Mouse (Mus musculus): Measurements from ENCODE around the gene Trim30c. TPM values are rescaled to one million over a fixed set of nuclear protein-coding genes. Genes with fewer than 3 reads are reported as not detected.

The Trim30c gene
- polyA plus RNA-seq (2012; ENCODE audit: insufficient read depth, insufficient read length, low replicate concordance, missing spikeins) = not detected in 2 replicates

DNA sequence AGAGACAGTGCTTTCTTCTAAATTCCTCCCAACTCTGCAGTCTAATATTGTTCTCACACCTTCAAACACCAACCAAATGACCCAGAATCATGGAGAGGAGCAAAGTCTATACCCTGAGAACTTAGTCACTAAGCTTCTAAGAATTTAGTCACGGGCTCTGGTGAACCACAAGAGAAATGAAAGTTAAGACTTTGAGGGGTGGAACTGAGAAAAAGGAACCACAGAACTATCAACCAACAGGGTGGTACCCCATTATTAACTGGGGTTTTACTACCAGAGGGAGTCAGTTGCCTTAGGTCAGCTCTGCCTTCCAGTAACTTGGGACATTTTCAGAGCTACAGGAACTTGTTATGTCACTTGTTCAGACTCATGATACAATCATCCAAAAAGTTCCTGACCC, at the start of gene Trim30c:
Trim30c (minus strand) TSS at position 140 of the 400 bp plus-strand sequence.
- H3K4me3 ChIP-seq (ENCODE audit: insufficient read depth, low read depth, low read length) = no peak within 1 kb of the TSS
- no peaks in the 10 kb centered on the region for H3K4me1 ChIP-seq (ENCODE audit: control insufficient read depth, insufficient read depth, low read length)
- H3K27ac ChIP-seq (ENCODE audit: insufficient read depth, low read depth, low read length) = no peak within 1 kb of the TSS
- WGBS = 88% methylated on average over 1 of the region's 1 CpGs
- TF ChIP-seq POLR2A (IDR thresholded peaks at IDR 0.05; ENCODE audit: insufficient read depth, low read depth, low read length) (no peak), CTCF (IDR thresholded peaks at IDR 0.05; ENCODE audit: insufficient read depth, low read depth, low read length) (no peak)

DNA sequence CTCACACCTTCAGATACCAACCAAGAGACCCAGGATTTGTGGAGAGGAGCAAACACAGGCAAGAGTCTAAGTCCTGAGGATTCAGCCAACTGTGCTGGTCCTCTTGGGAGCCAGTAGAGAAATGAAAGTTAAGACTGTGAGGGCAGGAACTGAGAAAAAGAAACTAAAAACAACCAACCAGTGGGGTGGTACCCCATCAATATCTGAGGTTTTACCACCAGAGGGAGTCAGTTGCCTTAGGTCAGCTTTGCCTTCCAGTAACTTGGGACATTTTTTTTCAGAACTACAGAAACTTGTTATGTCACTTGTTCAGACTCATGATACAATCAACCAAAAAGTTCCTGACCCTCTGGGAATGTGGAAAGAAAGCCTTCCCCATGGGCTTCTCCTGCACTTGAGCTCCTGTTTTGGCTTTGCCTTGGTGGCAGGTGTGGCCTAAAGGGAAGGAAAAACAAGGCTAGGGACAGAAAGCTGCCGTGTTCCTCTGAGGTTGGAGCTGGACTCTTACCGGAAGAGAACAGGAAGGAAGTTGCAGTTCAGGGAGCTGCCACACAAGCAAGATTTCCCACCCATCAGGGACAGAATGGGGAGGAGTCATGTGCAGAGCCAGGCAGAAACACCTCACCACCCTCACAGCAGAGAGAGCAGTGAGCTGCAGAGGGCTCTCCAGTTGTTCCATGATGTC, 45.5 kb upstream of the Trim30c start:
- H3K27ac ChIP-seq (ENCODE audit: insufficient read depth, low read depth, low read length) = no peak overlapping the region
- 49% methylated on average over 2 of the region's 2 CpGs for WGBS
- no peak overlapping the region for H3K4me3 ChIP-seq (ENCODE audit: insufficient read depth, low read depth, low read length)
- no peaks in the 10 kb centered on the region for H3K4me1 ChIP-seq (ENCODE audit: control insufficient read depth, insufficient read depth, low read length)
- TF ChIP-seq CTCF (IDR thresholded peaks at IDR 0.05; ENCODE audit: insufficient read depth, low read depth, low read length) (no peak), POLR2A (IDR thresholded peaks at IDR 0.05; ENCODE audit: insufficient read depth, low read depth, low read length) (no peak)

DNA sequence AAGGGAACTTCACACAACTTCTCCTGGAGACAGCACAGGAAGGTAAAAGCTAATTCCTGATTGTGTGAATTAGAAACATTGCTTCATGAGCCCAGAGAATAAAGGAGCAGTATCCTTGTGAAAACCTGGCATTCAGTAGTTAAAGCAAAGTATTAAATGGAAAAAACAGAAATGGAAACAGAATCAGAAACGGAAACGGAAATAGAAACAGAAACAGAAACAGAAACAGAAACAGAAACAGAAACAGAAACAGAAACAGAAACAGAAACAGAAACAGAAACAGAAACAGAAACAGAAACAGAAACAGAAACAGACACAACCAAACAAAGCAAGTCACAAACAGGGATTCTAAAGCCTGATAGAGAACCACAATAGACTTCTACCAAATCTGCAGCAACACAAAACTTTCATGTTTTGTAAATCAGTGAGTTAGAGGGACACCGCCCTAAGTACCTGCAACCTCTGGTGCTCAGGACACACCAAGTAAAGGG, 3.9 kb upstream of the Trim30c start:
- WGBS = 97% methylated on average over 3 of the region's 3 CpGs
- no peak overlapping the region for H3K4me3 ChIP-seq (ENCODE audit: insufficient read depth, low read depth, low read length)
- no peak overlapping the region for H3K27ac ChIP-seq (ENCODE audit: insufficient read depth, low read depth, low read length)
- no peak for TF ChIP-seq CTCF (IDR thresholded peaks at IDR 0.05; ENCODE audit: insufficient read depth, low read depth, low read length)
- TF ChIP-seq POLR2A (IDR thresholded peaks at IDR 0.05; ENCODE audit: insufficient read depth, low read depth, low read length) = no peak
- H3K4me1 ChIP-seq (ENCODE audit: control insufficient read depth, insufficient read depth, low read length) = no peaks in the 10 kb centered on the region

DNA sequence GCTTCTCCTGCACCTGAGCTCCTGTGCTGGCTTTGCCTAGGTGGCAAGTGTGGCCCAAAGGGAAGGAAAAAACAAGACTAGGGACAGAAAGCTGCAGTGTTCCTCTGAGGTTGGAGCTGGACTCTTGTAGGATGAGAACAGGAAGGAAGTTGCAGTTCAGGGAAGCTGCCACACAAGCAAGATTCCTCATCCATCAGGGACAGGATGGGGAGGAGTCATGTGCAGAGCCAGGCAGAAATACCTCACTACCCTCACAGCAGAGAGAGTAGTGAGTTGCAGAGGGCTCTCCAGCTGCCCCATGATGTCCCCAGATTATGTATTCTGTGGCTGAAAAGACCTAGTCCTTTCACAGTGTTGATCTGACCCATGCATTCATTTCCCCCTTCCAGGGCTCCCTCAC, 503 bp upstream of the Trim30c start:
- H3K27ac ChIP-seq (ENCODE audit: insufficient read depth, low read depth, low read length) = no peak overlapping the region

DNA sequence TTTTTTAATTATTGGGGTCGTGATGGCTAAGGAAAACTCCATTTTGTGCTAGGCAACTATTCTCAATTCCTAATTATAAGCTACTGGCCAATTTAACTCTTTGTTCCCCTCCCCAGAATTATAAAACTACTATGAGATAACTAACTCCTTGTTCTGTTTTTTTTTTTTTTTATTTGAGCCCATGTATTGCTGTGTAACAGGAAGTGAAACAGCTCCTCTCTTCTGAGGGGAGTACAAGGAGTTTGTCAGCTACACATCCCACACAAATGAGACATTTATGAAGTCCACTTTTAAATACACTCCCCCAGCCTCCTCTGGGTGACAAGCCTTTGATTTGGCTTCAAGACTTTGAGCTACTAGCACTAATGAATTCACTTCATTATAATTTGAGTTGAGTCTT, 2.1 kb downstream of the Trim30c start:
- WGBS = 15% methylated on average over 1 of the region's 1 CpGs

More for the DNA sequence above, 503 bp upstream of the Trim30c start:
- no peak for TF ChIP-seq CTCF (IDR thresholded peaks at IDR 0.05; ENCODE audit: insufficient read depth, low read depth, low read length)
- TF ChIP-seq POLR2A (IDR thresholded peaks at IDR 0.05; ENCODE audit: insufficient read depth, low read depth, low read length) = no peak
- Histone ChIP-seq H3K4me1 (ENCODE audit: control insufficient read depth, insufficient read depth, low read length) (no peaks in the 10 kb centered on the region), H3K4me3 (ENCODE audit: insufficient read depth, low read depth, low read length) (no peak overlapping the region)

DNA sequence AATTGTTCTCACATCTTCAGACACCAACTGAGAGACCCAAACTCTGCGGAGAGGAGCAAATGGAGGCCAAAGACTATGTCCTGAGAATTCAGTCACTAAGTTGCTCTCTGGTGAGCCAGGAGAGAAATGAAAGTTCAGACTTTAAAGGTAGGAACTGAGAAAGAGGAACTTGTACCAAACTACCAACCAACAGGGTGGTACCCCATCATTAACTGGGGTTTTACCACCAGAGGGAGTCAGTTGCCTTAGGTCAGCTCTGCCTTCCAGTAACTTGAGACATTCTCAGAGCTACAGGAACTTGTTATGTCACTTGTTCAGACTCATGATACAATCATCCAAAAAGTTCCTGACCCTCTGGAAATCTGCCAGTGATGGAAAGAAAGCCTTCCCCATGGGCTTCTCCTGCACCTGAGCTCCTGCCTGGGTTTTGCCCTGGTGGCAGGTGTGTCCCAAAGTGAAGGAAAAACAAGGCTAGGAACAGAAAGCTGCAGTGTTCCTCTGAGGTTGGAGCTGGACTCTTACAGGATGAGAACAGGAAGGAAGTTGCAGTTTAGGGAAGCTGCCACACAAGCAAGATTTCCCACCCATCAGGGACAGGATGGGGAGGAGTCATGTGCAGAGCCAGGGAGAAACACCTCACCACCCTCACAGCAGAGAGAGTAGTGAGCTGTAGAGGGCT, 30.8 kb downstream of the Trim30c start, which contains the start of gene Trim30b:
Trim30b (minus strand) TSS at position 149 of the 679 bp plus-strand sequence.
- no peak for TF ChIP-seq POLR2A (IDR thresholded peaks at IDR 0.05; ENCODE audit: insufficient read depth, low read depth, low read length)
- TF ChIP-seq CTCF (IDR thresholded peaks at IDR 0.05; ENCODE audit: insufficient read depth, low read depth, low read length) = no peak
- Histone ChIP-seq H3K4me1 (ENCODE audit: control insufficient read depth, insufficient read depth, low read length) (no peaks in the 10 kb centered on the region), H3K27ac (ENCODE audit: insufficient read depth, low read depth, low read length) (no peak within 1 kb of the TSS), H3K4me3 (ENCODE audit: insufficient read depth, low read depth, low read length) (no peak within 1 kb of the TSS)
- 73% methylated on average over 1 of the region's 1 CpGs for WGBS

More for the DNA sequence above, 2.1 kb downstream of the Trim30c start:
- H3K27ac ChIP-seq (ENCODE audit: insufficient read depth, low read depth, low read length) = no peak overlapping the region
- no peak overlapping the region for H3K4me3 ChIP-seq (ENCODE audit: insufficient read depth, low read depth, low read length)
- TF ChIP-seq CTCF (IDR thresholded peaks at IDR 0.05; ENCODE audit: insufficient read depth, low read depth, low read length) (no peak), POLR2A (IDR thresholded peaks at IDR 0.05; ENCODE audit: insufficient read depth, low read depth, low read length) (no peak)
- no peaks in the 10 kb centered on the region for H3K4me1 ChIP-seq (ENCODE audit: control insufficient read depth, insufficient read depth, low read length)

DNA sequence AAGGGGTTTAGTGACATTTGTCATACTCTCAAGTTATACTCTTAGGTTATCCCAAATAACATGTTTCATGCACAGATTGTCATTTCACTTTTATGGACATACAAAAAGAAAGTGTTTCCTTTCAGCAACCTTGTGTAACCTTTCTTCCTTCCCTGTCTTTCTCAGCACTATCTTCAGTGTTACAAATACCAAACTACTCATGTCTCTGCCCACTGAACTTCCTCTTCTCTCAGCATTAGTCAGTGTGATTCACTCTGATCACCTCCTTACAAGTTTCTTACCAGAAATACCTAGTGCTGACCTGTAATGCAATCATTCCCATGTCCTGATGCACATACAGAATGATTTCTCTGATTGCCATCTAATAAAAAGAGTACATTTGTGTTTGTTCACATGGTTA, 34.3 kb downstream of the Trim30c start:
- TF ChIP-seq CTCF (IDR thresholded peaks at IDR 0.05; ENCODE audit: insufficient read depth, low read depth, low read length) (no peak), POLR2A (IDR thresholded peaks at IDR 0.05; ENCODE audit: insufficient read depth, low read depth, low read length) (no peak)

DNA sequence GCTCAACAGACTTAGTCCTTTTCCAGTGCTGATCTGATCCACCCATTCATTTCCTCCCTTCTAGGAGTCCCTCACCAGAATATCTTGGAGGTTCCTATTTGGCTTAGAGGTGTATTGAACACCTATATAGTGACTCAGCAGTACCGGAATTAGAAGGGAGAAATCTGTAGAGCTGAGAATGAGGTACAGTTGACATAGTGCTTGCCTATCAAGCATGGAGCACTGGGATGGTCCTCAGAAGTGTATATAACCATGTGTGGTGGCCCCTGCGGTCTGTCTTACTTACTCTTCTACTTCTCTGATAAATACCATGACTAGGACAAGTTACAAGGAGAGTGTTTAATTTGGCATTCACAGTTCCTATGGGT, 47.1 kb downstream of the Trim30c start:
- Histone ChIP-seq H3K4me1 (ENCODE audit: control insufficient read depth, insufficient read depth, low read length) (no peaks in the 10 kb centered on the region), H3K27ac (ENCODE audit: insufficient read depth, low read depth, low read length) (no peak overlapping the region), H3K4me3 (ENCODE audit: insufficient read depth, low read depth, low read length) (no peak overlapping the region)
- no peak for TF ChIP-seq CTCF (IDR thresholded peaks at IDR 0.05; ENCODE audit: insufficient read depth, low read depth, low read length)
- no peak for TF ChIP-seq POLR2A (IDR thresholded peaks at IDR 0.05; ENCODE audit: insufficient read depth, low read depth, low read length)
- WGBS = 79% methylated on average over 2 of the region's 2 CpGs

More for the DNA sequence above, 34.3 kb downstream of the Trim30c start:
- Histone ChIP-seq H3K4me1 (ENCODE audit: control insufficient read depth, insufficient read depth, low read length) (no peaks in the 10 kb centered on the region), H3K4me3 (ENCODE audit: insufficient read depth, low read depth, low read length) (no peak overlapping the region), H3K27ac (ENCODE audit: insufficient read depth, low read depth, low read length) (no peak overlapping the region)

Data from olfactory bulb, adult 2 months (tissue).